Mouse (Mus musculus): Measurements from ENCODE around the gene Slc4a1ap. TPM values are rescaled to one million over a fixed set of nuclear protein-coding genes. Genes with fewer than 3 reads are reported as not detected.

Slc4a1ap gene
- total and polyA plus RNA-seq, 2 experiments from 2014 or later: 7.6 to 14.4 TPM

- no peak overlapping the region for H3K4me3 ChIP-seq (ENCODE audit: low read depth, low read length)
- H3K36me3 ChIP-seq (replicated peaks; ENCODE audit: control insufficient read depth, insufficient read depth, low read length): no peaks in the 10 kb centered on the region
- 0 out of 2 replicates have a peak, but pooled peaks cover 15% of the 10 kb centered on the region for H3K4me1 ChIP-seq (ENCODE audit: control insufficient read depth, insufficient read depth)
- 67% methylated on average over 4 of the region's 4 CpGs for WGBS
- ATAC-seq (ENCODE audit: insufficient read depth, low read depth) (no peak), DNase-seq (ENCODE audit: low spot score) (peak; percentile 48)
- H3K4me2 ChIP-seq (ENCODE audit: low read depth, low read length): no peak overlapping the region
- H3K27ac ChIP-seq (ENCODE audit: low read depth): no peak overlapping the region
- no peak overlapping the region for H3K9ac ChIP-seq (replicated peaks; ENCODE audit: low read depth, low read length)
- no peaks in the 10 kb centered on the region for H3K27me3 ChIP-seq (ENCODE audit: control insufficient read depth, insufficient read depth, low read length)
- no peak for TF ChIP-seq EP300 (IDR thresholded peaks at IDR 0.05; ENCODE audit: low read depth)
- peak; percentile 43 for TF ChIP-seq CTCF (IDR thresholded peaks at IDR 0.05; ENCODE audit: low read depth)
- no peaks in the 10 kb centered on the region for H3K9me3 ChIP-seq (replicated peaks; ENCODE audit: control insufficient read depth, low read length)
These were observed 71.8 kb downstream of the Slc4a1ap start for GRCm38 (mm10) chr5:31598579-31598978.

- DNase-seq (ENCODE audit: low spot score) (no peak), ATAC-seq (ENCODE audit: insufficient read depth, low read depth) (no peak)
- H3K4me2 ChIP-seq (ENCODE audit: low read depth, low read length): no peak overlapping the region
- H3K4me1 ChIP-seq (ENCODE audit: control insufficient read depth, insufficient read depth): 0 out of 2 replicates have a peak, but pooled peaks cover 15% of the 10 kb centered on the region
- H3K9ac ChIP-seq (replicated peaks; ENCODE audit: low read depth, low read length): no peak overlapping the region
- no peaks in the 10 kb centered on the region for H3K27me3 ChIP-seq (ENCODE audit: control insufficient read depth, insufficient read depth, low read length)
- no peak overlapping the region for H3K27ac ChIP-seq (ENCODE audit: low read depth)
- no peaks in the 10 kb centered on the region for H3K9me3 ChIP-seq (replicated peaks; ENCODE audit: control insufficient read depth, low read length)
- TF ChIP-seq CTCF (IDR thresholded peaks at IDR 0.05; ENCODE audit: low read depth) (peak; percentile 15; the same call in 1 of the 2 replicates), EP300 (IDR thresholded peaks at IDR 0.05; ENCODE audit: low read depth) (no peak)
- 80% methylated on average over 2 of the region's 2 CpGs for whole genome bisulfite sequencing
- H3K4me3 ChIP-seq (ENCODE audit: low read depth, low read length): no peak overlapping the region
- no peaks in the 10 kb centered on the region for H3K36me3 ChIP-seq (replicated peaks; ENCODE audit: control insufficient read depth, insufficient read depth, low read length)
These were observed 72.4 kb downstream of the Slc4a1ap start for GRCm38 (mm10) chr5:31599161-31599560.

- WGBS: 65% methylated on average over 7 of the region's 7 CpGs
- no peak for TF ChIP-seq CTCF (IDR thresholded peaks at IDR 0.05; ENCODE audit: low read depth)
- TF ChIP-seq EP300 (IDR thresholded peaks at IDR 0.05; ENCODE audit: low read depth): no peak
These were observed 74.4 kb downstream of the Slc4a1ap start for GRCm38 (mm10) chr5:31601162-31601722.

GRCm38 (mm10) chr5:31602377-31602776, 75.6 kb downstream of the Slc4a1ap start:
- no peak for TF ChIP-seq EP300 (IDR thresholded peaks at IDR 0.05; ENCODE audit: low read depth)
- no peak for TF ChIP-seq CTCF (IDR thresholded peaks at IDR 0.05; ENCODE audit: low read depth)
- peak overlapping the region; percentile 66 for H3K27ac ChIP-seq (ENCODE audit: low read depth)
- H3K9ac ChIP-seq (replicated peaks; ENCODE audit: low read depth, low read length): no peak overlapping the region
- ATAC-seq (ENCODE audit: insufficient read depth, low read depth): peak; percentile 81
- H3K4me3 ChIP-seq (ENCODE audit: low read depth, low read length): no peak overlapping the region
- 0 out of 2 replicates have a peak, but pooled peaks cover 9% of the 10 kb centered on the region for H3K4me1 ChIP-seq (ENCODE audit: control insufficient read depth, insufficient read depth)
- H3K36me3 ChIP-seq (replicated peaks; ENCODE audit: control insufficient read depth, insufficient read depth, low read length): no peaks in the 10 kb centered on the region
- no peaks in the 10 kb centered on the region for H3K9me3 ChIP-seq (replicated peaks; ENCODE audit: control insufficient read depth, low read length)
- no peak overlapping the region for H3K4me2 ChIP-seq (ENCODE audit: low read depth, low read length)
- DNase-seq (ENCODE audit: low spot score): peak; percentile 69
- no peaks in the 10 kb centered on the region for H3K27me3 ChIP-seq (ENCODE audit: control insufficient read depth, insufficient read depth, low read length)
- 88% methylated on average over 1 of the region's 1 CpGs for WGBS

More at GRCm38 (mm10) chr5:31601162-31601722, 74.4 kb downstream of the Slc4a1ap start:
- H3K4me3 ChIP-seq (ENCODE audit: low read depth, low read length): no peak overlapping the region
- no peak overlapping the region for H3K9ac ChIP-seq (replicated peaks; ENCODE audit: low read depth, low read length)
- no peak for DNase-seq (ENCODE audit: low spot score)
- 0 out of 2 replicates have a peak, but pooled peaks cover 15% of the 10 kb centered on the region for H3K4me1 ChIP-seq (ENCODE audit: control insufficient read depth, insufficient read depth)
- H3K36me3 ChIP-seq (replicated peaks; ENCODE audit: control insufficient read depth, insufficient read depth, low read length): no peaks in the 10 kb centered on the region
- no peaks in the 10 kb centered on the region for H3K9me3 ChIP-seq (replicated peaks; ENCODE audit: control insufficient read depth, low read length)
- no peaks in the 10 kb centered on the region for H3K27me3 ChIP-seq (ENCODE audit: control insufficient read depth, insufficient read depth, low read length)
- H3K27ac ChIP-seq (ENCODE audit: low read depth): no peak overlapping the region
- no peak overlapping the region for H3K4me2 ChIP-seq (ENCODE audit: low read depth, low read length)
- ATAC-seq (ENCODE audit: insufficient read depth, low read depth): no peak

- H3K4me3 ChIP-seq (ENCODE audit: low read depth, low read length): no peak overlapping the region
- no peaks in the 10 kb centered on the region for H3K27me3 ChIP-seq (ENCODE audit: control insufficient read depth, insufficient read depth, low read length)
- no peaks in the 10 kb centered on the region for H3K9me3 ChIP-seq (replicated peaks; ENCODE audit: control insufficient read depth, low read length)
- no peak overlapping the region for H3K4me2 ChIP-seq (ENCODE audit: low read depth, low read length)
- DNase-seq (ENCODE audit: low spot score): no peak
- no peak for ATAC-seq (ENCODE audit: insufficient read depth, low read depth)
- H3K27ac ChIP-seq (ENCODE audit: low read depth): no peak overlapping the region
- no peak overlapping the region for H3K9ac ChIP-seq (replicated peaks; ENCODE audit: low read depth, low read length)
- WGBS: 68% methylated on average over 6 of the region's 6 CpGs
- no peaks in the 10 kb centered on the region for H3K36me3 ChIP-seq (replicated peaks; ENCODE audit: control insufficient read depth, insufficient read depth, low read length)
- no peak for TF ChIP-seq EP300 (IDR thresholded peaks at IDR 0.05; ENCODE audit: low read depth)
- TF ChIP-seq CTCF (IDR thresholded peaks at IDR 0.05; ENCODE audit: low read depth): no peak
- 0 out of 2 replicates have a peak, but pooled peaks cover 7% of the 10 kb centered on the region for H3K4me1 ChIP-seq (ENCODE audit: control insufficient read depth, insufficient read depth)
These were observed 77.0 kb downstream of the Slc4a1ap start for GRCm38 (mm10) chr5:31603766-31604165.

GRCm38 (mm10) chr5:31606151-31606550, 79.4 kb downstream of the Slc4a1ap start:
- Histone ChIP-seq H3K9ac (replicated peaks; ENCODE audit: low read depth, low read length) (no peak overlapping the region), H3K9me3 (replicated peaks; ENCODE audit: control insufficient read depth, low read length) (no peaks in the 10 kb centered on the region), H3K27ac (ENCODE audit: low read depth) (no peak overlapping the region), H3K36me3 (replicated peaks; ENCODE audit: control insufficient read depth, insufficient read depth, low read length) (no peaks in the 10 kb centered on the region), H3K4me1 (ENCODE audit: control insufficient read depth, insufficient read depth) (0 out of 2 replicates have a peak, but pooled peaks cover 7% of the 10 kb centered on the region), H3K27me3 (ENCODE audit: control insufficient read depth, insufficient read depth, low read length) (no peaks in the 10 kb centered on the region), H3K4me3 (ENCODE audit: low read depth, low read length) (no peak overlapping the region), H3K4me2 (ENCODE audit: low read depth, low read length) (no peak overlapping the region)
- no peak for TF ChIP-seq EP300 (IDR thresholded peaks at IDR 0.05; ENCODE audit: low read depth)
- 41% methylated on average over 3 of the region's 3 CpGs for WGBS
- DNase-seq (ENCODE audit: low spot score) (no peak), ATAC-seq (ENCODE audit: insufficient read depth, low read depth) (no peak)

Other genes starting within 250 kb of the Slc4a1ap start
- 30.3 and 40.9 TPM in 2 replicates for gene Ift172, start 235.9 kb upstream of the Slc4a1ap start, total RNA-seq (2014; rRNA removed; ENCODE audit: low replicate concordance)
- 14.6 and 16.5 TPM in 2 replicates for gene Ift172, start 235.9 kb upstream of the Slc4a1ap start, polyA plus RNA-seq (2015; fragmentation: Nextera tagmentation; extraction: Ambion mirVana)
- gene Fndc4, start 230.9 kb upstream of the Slc4a1ap start, total RNA-seq (2014; rRNA removed; ENCODE audit: low replicate concordance): 21.2 and 27.4 TPM in 2 replicates
- 5.4 and 6.2 TPM in 2 replicates for gene Fndc4, start 230.9 kb upstream of the Slc4a1ap start, polyA plus RNA-seq (2015; fragmentation: Nextera tagmentation; extraction: Ambion mirVana)
- gene Gckr, start 229.6 kb upstream of the Slc4a1ap start, total RNA-seq (2014; rRNA removed; ENCODE audit: low replicate concordance): 0.12 TPM in 1 of 2 replicates, not detected in the other
- 0.04 TPM in 1 of 2 replicates, not detected in the other for gene Gckr, start 229.6 kb upstream of the Slc4a1ap start, polyA plus RNA-seq (2015; fragmentation: Nextera tagmentation; extraction: Ambion mirVana)
- 19.4 and 19.8 TPM in 2 replicates for gene Zfp512, start 74.6 kb upstream of the Slc4a1ap start, total RNA-seq (2014; rRNA removed; ENCODE audit: low replicate concordance)
- gene Zfp512, start 74.6 kb upstream of the Slc4a1ap start, polyA plus RNA-seq (2015; fragmentation: Nextera tagmentation; extraction: Ambion mirVana): 21.4 and 22.1 TPM in 2 replicates
- 0.04 TPM in 1 of 2 replicates, not detected in the other for gene 4930548H24Rik, start 41.3 kb upstream of the Slc4a1ap start, total RNA-seq (2014; rRNA removed; ENCODE audit: low replicate concordance)
- not detected in 2 replicates for gene 4930548H24Rik, start 41.3 kb upstream of the Slc4a1ap start, polyA plus RNA-seq (2015; fragmentation: Nextera tagmentation; extraction: Ambion mirVana)
- gene Gpn1, start 32.3 kb upstream of the Slc4a1ap start, total RNA-seq (2014; rRNA removed; ENCODE audit: low replicate concordance): 14.4 and 31.3 TPM in 2 replicates
- 27.6 and 29.1 TPM in 2 replicates for gene Gpn1, start 32.3 kb upstream of the Slc4a1ap start, polyA plus RNA-seq (2015; fragmentation: Nextera tagmentation; extraction: Ambion mirVana)
- gene Supt7l, start 812 bp downstream of the Slc4a1ap start, total RNA-seq (2014; rRNA removed; ENCODE audit: low replicate concordance): 21.9 and 23.7 TPM in 2 replicates
- 12.1 and 13.5 TPM in 2 replicates for gene Supt7l, start 812 bp downstream of the Slc4a1ap start, polyA plus RNA-seq (2015; fragmentation: Nextera tagmentation; extraction: Ambion mirVana)
- gene Mrpl33, start 69.9 kb downstream of the Slc4a1ap start, total RNA-seq (2014; rRNA removed; ENCODE audit: low replicate concordance): 272 and 275 TPM in 2 replicates
- gene Mrpl33, start 69.9 kb downstream of the Slc4a1ap start, polyA plus RNA-seq (2015; fragmentation: Nextera tagmentation; extraction: Ambion mirVana): 627 and 634 TPM in 2 replicates
- gene Rbks, start 170.6 kb downstream of the Slc4a1ap start, total RNA-seq (2014; rRNA removed; ENCODE audit: low replicate concordance): 0.53 and 0.58 TPM in 2 replicates
- gene Rbks, start 170.6 kb downstream of the Slc4a1ap start, polyA plus RNA-seq (2015; fragmentation: Nextera tagmentation; extraction: Ambion mirVana): 9.1 and 9.4 TPM in 2 replicates
- 46.5 and 51.3 TPM in 2 replicates for gene Babam2, start 170.7 kb downstream of the Slc4a1ap start, total RNA-seq (2014; rRNA removed; ENCODE audit: low replicate concordance)
- gene Babam2, start 170.7 kb downstream of the Slc4a1ap start, polyA plus RNA-seq (2015; fragmentation: Nextera tagmentation; extraction: Ambion mirVana): 39.1 and 39.5 TPM in 2 replicates